Mouse (Mus musculus) left cerebral cortex, postnatal 10 days (tissue): ENCODE data around the gene Prrc2b. TPM values are rescaled to one million over a fixed set of nuclear protein-coding genes. Genes with fewer than 3 reads are reported as not detected.
A peak's percentile ranks its signal among the peaks of the same experiment; 100 is the strongest.

Experiments used
- DNase-seq, 2 experiments: peaks; one replicate each; pipeline ENCODE4 v3.0.0; 2021 to 2022; ENCODE audit warnings: low spot score in 2 of 2, mixed read lengths in 1 of 2; ENCODE audit errors: extremely low spot score in 1 of 2
- intact Hi-C: fragments of 180-260 bp; cut with DNase I; formaldehyde crosslinking; loops from one replicate; pipeline ENCODE4 v1.15.1; 2025
- total RNA-seq, 2 experiments: library from RNA; stranded (reverse); gene quantifications; 2 replicates each; pipeline ENCODE4 v1.2.3; 2021

Gene Prrc2b
- total RNA-seq, 2 experiments from 2014 or later: 274 to 285 TPM

- no peak for DNase-seq
- intact Hi-C loops: no loop called here
Observed at GRCm38 (mm10) chr2:32242986-32243385, 92.1 kb downstream of the Prrc2b start.

- intact Hi-C loops: no loop called here
- no peak for DNase-seq
Observed at GRCm38 (mm10) chr2:32246741-32247140, 95.9 kb downstream of the Prrc2b start.

- intact Hi-C loops: no loop called here
- DNase-seq: no peak
Observed at GRCm38 (mm10) chr2:32248377-32249361, 97.8 kb downstream of the Prrc2b start.

GRCm38 (mm10) chr2:32251791-32252527 lies 101.1 kb downstream of the Prrc2b start:
- intact Hi-C loops: no loop called here
- no peak for DNase-seq

GRCm38 (mm10) chr2:32252658-32253057 lies 101.8 kb downstream of the Prrc2b start:
- intact Hi-C loops: no loop called here
- no peak for DNase-seq

GRCm38 (mm10) chr2:32253352-32253751 lies 102.5 kb downstream of the Prrc2b start:
- DNase-seq: no peak

GRCm38 (mm10) chr2:32254563-32254962 lies 103.7 kb downstream of the Prrc2b start:
- intact Hi-C loops: no loop called here
- DNase-seq: no peak

More at GRCm38 (mm10) chr2:32253352-32253751, 102.5 kb downstream of the Prrc2b start:
- intact Hi-C loops: no loop called here

GRCm38 (mm10) chr2:32256273-32256672 lies 105.4 kb downstream of the Prrc2b start:
- intact Hi-C loops: no loop called here
- DNase-seq: no peak

- DNase-seq: peak in 1 of 2 experiments; percentile 37
- intact Hi-C loops: no loop called here
Observed at GRCm38 (mm10) chr2:32258887-32259533, 108.1 kb downstream of the Prrc2b start.

GRCm38 (mm10) chr2:32259657-32260417 lies 109.0 kb downstream of the Prrc2b start, which contains the start of gene Uck1:
TSS of gene Uck1 (minus strand) at chr2:32260159.
- intact Hi-C loops: no loop called here
- peak; percentile 82 to 92 for DNase-seq

- intact Hi-C loops: no loop called here
Observed at GRCm38 (mm10) chr2:32260635-32261034, 109.8 kb downstream of the Prrc2b start.

GRCm38 (mm10) chr2:32275823-32276222 lies 124.9 kb downstream of the Prrc2b start:
- intact Hi-C loops: no loop called here
- no peak for DNase-seq

More at GRCm38 (mm10) chr2:32260635-32261034, 109.8 kb downstream of the Prrc2b start:
- peak in 1 of 2 experiments; percentile 50 for DNase-seq

- intact Hi-C loops: no loop called here
Observed at GRCm38 (mm10) chr2:32282289-32282688, 131.4 kb downstream of the Prrc2b start.

GRCm38 (mm10) chr2:32282727-32283126 lies 131.8 kb downstream of the Prrc2b start:
- intact Hi-C loops: no loop called here
- peak in 1 of 2 experiments; percentile 39 for DNase-seq

More at GRCm38 (mm10) chr2:32282289-32282688, 131.4 kb downstream of the Prrc2b start:
- no peak for DNase-seq

- intact Hi-C loops: no loop called here
- DNase-seq: no peak
Observed at GRCm38 (mm10) chr2:32283986-32284385, 133.1 kb downstream of the Prrc2b start.
